Mouse (Mus musculus) brain, embryonic 14.5 days (tissue): Measurements from ENCODE around the gene Stoml2.

ENCODE experiments used
- CTCF ChIP-seq: fragments of 200-500 bp; IDR thresholded peaks from 2 replicates; pipeline ENCODE4 v1.5.1; 2012; ENCODE audit warnings: inconsistent platforms, mild to moderate bottlenecking, moderate library complexity, borderline replicate concordance; ENCODE audit not compliant: insufficient read depth, insufficient read length; ENCODE audit errors: extremely low read depth
- POLR2A ChIP-seq: fragments of 200-500 bp; IDR thresholded peaks from 2 replicates; pipeline ENCODE4 v1.6.1; 2012; ENCODE audit warnings: mild to moderate bottlenecking, inconsistent platforms, borderline replicate concordance; ENCODE audit not compliant: poor library complexity, insufficient read depth, insufficient read length, severe bottlenecking; ENCODE audit errors: extremely low read depth

GRCm38 (mm10) chr4:43060286-43060685 lies 28.8 kb upstream of the Stoml2 start:
- TF ChIP-seq CTCF (no peak), POLR2A (no peak)
